Mouse (Mus musculus) kidney, embryonic 14.5 days (tissue): ENCODE measurements at regions not wholly inside any gene's neighbourhood (a gene's known extent, or its start where the extent isn't known, plus 50 kb on each side); places are given as distances from the start of the nearest gene placed in this dataset.

ENCODE experiments used
- ATAC-seq: fragments of 200-750 bp; cut with Nextera tagmentation; 2 replicates; pipeline ENCODE4 v1.8.0; 2017; ENCODE audit warnings: moderate number of reproducible peaks, mild to moderate bottlenecking, moderate TSS enrichment, moderate library complexity; ENCODE audit not compliant: low FRiP score, low TSS enrichment
- H3K27ac ChIP-seq: fragments of 300-500 bp; sonication (generic); 2 replicates; pipeline ENCODE4 v1.5.1; 2014; ENCODE audit warnings: low read depth, mild to moderate bottlenecking, low read length, moderate library complexity, mixed read lengths
- H3K27me3 ChIP-seq: fragments of 300-500 bp; sonication (generic); 2 replicates; pipeline ENCODE4 v1.6.1; 2014; ENCODE audit warnings: mild to moderate bottlenecking, low read length; ENCODE audit not compliant: control insufficient read depth, insufficient read depth
- H3K36me3 ChIP-seq: fragments of 300-500 bp; sonication (generic); 2 replicates; pipeline ENCODE4 v1.6.1; 2014; ENCODE audit warnings: low read length, mixed read lengths; ENCODE audit not compliant: control insufficient read depth, insufficient read depth
- H3K4me1 ChIP-seq: fragments of 300-500 bp; sonication (generic); 2 replicates; pipeline ENCODE4 v1.6.1; 2014; ENCODE audit warnings: low read length, mixed read lengths; ENCODE audit not compliant: control insufficient read depth, insufficient read depth
- H3K4me2 ChIP-seq: fragments of 300-500 bp; sonication (generic); replicated peaks from 2 replicates; pipeline ENCODE4 v1.6.1; 2014; ENCODE audit warnings: low read depth, mild to moderate bottlenecking, low read length
- H3K4me3 ChIP-seq: fragments of 300-500 bp; sonication (generic); 2 replicates; pipeline ENCODE4 v1.5.1; 2014; ENCODE audit warnings: mild to moderate bottlenecking, low read length
- H3K9ac ChIP-seq: fragments of 300-500 bp; sonication (generic); 2 replicates; pipeline ENCODE4 v1.6.1; 2014; ENCODE audit warnings: low read depth, mild to moderate bottlenecking, low read length, moderate library complexity
- H3K9me3 ChIP-seq: fragments of 300-500 bp; sonication (generic); 2 replicates; pipeline ENCODE4 v1.6.1; 2016; ENCODE audit warnings: low read length; ENCODE audit not compliant: control insufficient read depth
- WGBS: fragments of 180-500 bp; shearing (Covaris S2); extraction: QIAGEN DNeasy Blood & Tissue Kit; methylation state at CpG from one replicate; pipeline ENCODE4 v1.1.7; 2014; 5-methylcytosine and 5-hydroxymethylcytosine counted together

- H3K27ac ChIP-seq, result no peak overlapping the region
- no peak overlapping the region for H3K4me2 ChIP-seq
- no peak overlapping the region for H3K4me3 ChIP-seq
- no peak overlapping the region for H3K9ac ChIP-seq
- WGBS, result 69% methylated on average over 6 of the region's 6 CpGs
- H3K4me1 ChIP-seq, result peaks cover 8% of the 10 kb centered on the region; the same call in 1 of the 2 replicates
- H3K27me3 ChIP-seq, result no peaks in the 10 kb centered on the region
- peaks cover 5% of the 10 kb centered on the region for H3K9me3 ChIP-seq
- H3K36me3 ChIP-seq, result no peaks in the 10 kb centered on the region
- ATAC-seq, result no peak
Observed at GRCm38 (mm10) chr7:136180996-136181395, 464.8 kb upstream of the Mki67 start.

- Histone ChIP-seq H3K9ac (no peak overlapping the region), H3K4me2 (no peak overlapping the region), H3K36me3 (no peaks in the 10 kb centered on the region), H3K27me3 (no peaks in the 10 kb centered on the region), H3K9me3 (peaks cover 5% of the 10 kb centered on the region), H3K4me3 (no peak overlapping the region), H3K27ac (no peak overlapping the region), H3K4me1 (peaks cover 8% of the 10 kb centered on the region; the same call in 1 of the 2 replicates)
- no peak for ATAC-seq
- 67% methylated on average over 5 of the region's 5 CpGs for WGBS
Observed at GRCm38 (mm10) chr7:136182101-136182500, 465.9 kb upstream of the Mki67 start.

DNA sequence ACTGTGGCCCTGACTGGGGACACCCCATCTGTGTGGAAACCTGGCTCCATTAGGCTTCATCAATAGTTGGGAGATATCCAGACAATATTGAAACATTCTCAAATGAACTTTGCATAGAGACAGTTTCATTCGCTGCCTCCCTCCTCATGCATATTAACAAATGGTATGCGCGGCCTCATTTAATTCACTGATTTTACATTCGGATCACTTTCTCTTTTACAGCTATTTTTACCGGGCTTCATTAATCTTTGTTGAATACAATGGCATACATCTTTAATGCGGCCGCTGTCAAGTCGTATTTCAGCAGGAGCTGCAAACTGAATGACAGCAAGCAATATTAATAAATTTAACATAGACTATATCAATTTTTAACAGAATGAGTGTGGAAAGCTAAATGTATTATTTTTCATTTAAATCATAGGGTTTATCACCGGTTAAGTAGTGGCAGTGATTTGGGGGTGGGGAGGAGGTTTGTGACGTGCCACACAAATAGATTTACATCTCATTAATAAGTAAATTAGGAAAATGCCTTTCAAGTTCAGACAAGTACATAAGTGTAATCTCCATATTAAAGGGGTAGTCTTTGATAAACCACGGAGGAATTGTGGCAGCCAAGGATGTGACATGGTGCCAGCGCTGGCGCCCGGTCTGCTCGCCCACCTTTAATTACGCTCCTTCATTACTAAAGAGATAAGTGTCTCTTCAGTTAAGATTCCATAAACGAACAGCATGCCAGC is 480.4 kb upstream of the Mki67 start:
- H3K27me3 ChIP-seq, result no peaks in the 10 kb centered on the region
- H3K4me1 ChIP-seq, result no peaks in the 10 kb centered on the region

GRCm38 (mm10) chr7:136208879-136209278 is 492.7 kb upstream of the Mki67 start:
- H3K4me3 ChIP-seq, result no peak overlapping the region
- no peak overlapping the region for H3K9ac ChIP-seq
- no peaks in the 10 kb centered on the region; the same call in 1 of the 2 replicates for H3K27me3 ChIP-seq
- H3K36me3 ChIP-seq, result no peaks in the 10 kb centered on the region
- no peak for ATAC-seq
- H3K9me3 ChIP-seq, result no peaks in the 10 kb centered on the region
- no peak overlapping the region for H3K4me2 ChIP-seq
- H3K4me1 ChIP-seq, result peaks cover 15% of the 10 kb centered on the region
- H3K27ac ChIP-seq, result no peak overlapping the region
- WGBS, result 58% methylated on average over 12 of the region's 12 CpGs

More for the DNA sequence above, 480.4 kb upstream of the Mki67 start:
- Histone ChIP-seq H3K36me3 (no peaks in the 10 kb centered on the region), H3K4me3 (no peak overlapping the region), H3K4me2 (no peak overlapping the region), H3K9me3 (no peaks in the 10 kb centered on the region), H3K27ac (no peak overlapping the region), H3K9ac (no peak overlapping the region)
- 89% methylated on average over 17 of the region's 17 CpGs for WGBS
- no peak for ATAC-seq

GRCm38 (mm10) chr7:136209299-136210171 is 493.4 kb upstream of the Mki67 start:
- Histone ChIP-seq H3K9ac (peak overlapping the region; percentile 34; the same call in 1 of the 2 replicates), H3K4me3 (no peak overlapping the region), H3K27me3 (no peaks in the 10 kb centered on the region; the same call in 1 of the 2 replicates), H3K4me2 (peak overlapping the region; percentile 15; the same call in 1 of the 2 replicates), H3K27ac (peak overlapping the region; percentile 37; the same call in 1 of the 2 replicates), H3K4me1 (peaks cover 18% of the 10 kb centered on the region), H3K36me3 (no peaks in the 10 kb centered on the region), H3K9me3 (no peaks in the 10 kb centered on the region)
- 33% methylated on average over 31 of the region's 31 CpGs for WGBS
- ATAC-seq, result no peak; the same call in 1 of the 2 replicates

- Histone ChIP-seq H3K4me1 (peaks cover 20% of the 10 kb centered on the region), H3K9ac (no peak overlapping the region), H3K36me3 (no peaks in the 10 kb centered on the region), H3K27me3 (no peaks in the 10 kb centered on the region; the same call in 1 of the 2 replicates), H3K27ac (no peak overlapping the region), H3K4me2 (no peak overlapping the region), H3K4me3 (no peak overlapping the region), H3K9me3 (no peaks in the 10 kb centered on the region)
- 41% methylated on average over 8 of the region's 8 CpGs for WGBS
- ATAC-seq, result no peak
Observed at GRCm38 (mm10) chr7:136212492-136212891, 496.3 kb upstream of the Mki67 start.

DNA sequence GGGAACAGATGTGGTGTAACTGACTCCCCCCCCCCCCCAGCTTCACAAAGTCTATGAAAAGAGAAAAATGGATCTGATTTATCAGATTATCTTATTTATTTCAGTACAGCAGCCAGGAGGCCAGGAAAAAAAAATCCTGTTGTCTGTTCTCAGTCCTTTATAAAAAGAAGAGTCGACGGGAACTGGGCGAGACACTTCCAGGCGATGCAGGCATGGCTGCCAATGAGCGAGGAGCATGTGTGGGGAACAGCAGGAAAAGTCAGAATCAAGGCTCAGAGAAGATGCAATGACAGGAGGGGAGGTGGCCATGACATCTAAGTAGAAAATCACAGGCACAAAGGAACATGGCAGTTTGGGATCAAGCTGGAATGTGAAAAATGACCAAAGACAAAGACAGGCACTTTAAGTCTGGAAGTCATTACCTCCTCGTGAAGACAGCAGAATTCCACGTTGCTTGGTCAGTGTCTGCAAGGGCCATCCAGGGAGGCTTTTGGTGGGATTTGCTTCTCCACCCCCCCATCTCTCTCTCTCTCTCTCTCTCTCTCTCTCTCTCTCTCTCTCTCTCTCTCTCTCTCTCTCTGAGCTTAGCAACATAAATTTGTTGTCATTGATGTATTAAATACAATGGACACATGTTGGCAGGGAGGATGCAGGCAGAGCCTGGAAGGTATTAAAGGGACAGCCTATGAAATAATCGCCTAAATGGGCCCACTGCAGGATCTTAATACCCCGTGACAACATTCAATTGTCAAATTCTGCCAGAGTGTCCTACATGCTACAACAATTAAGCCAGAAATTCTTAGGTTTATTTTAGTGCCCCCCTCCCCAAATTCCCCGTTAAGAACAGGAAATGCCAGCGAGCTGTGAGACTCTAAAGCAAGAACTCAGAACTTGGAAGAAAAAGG is 497.1 kb upstream of the Mki67 start:
- ATAC-seq, result no peak; the same call in none of the 2 replicates
- H3K27ac ChIP-seq, result no peak overlapping the region; the same call in 1 of the 2 replicates
- no peak overlapping the region for H3K9ac ChIP-seq
- H3K4me2 ChIP-seq, result no peak overlapping the region
- H3K9me3 ChIP-seq, result no peaks in the 10 kb centered on the region
- no peak overlapping the region for H3K4me3 ChIP-seq
- H3K4me1 ChIP-seq, result peaks cover 20% of the 10 kb centered on the region
- H3K27me3 ChIP-seq, result no peaks in the 10 kb centered on the region; the same call in 1 of the 2 replicates
- WGBS, result 34% methylated on average over 11 of the region's 11 CpGs
- no peaks in the 10 kb centered on the region for H3K36me3 ChIP-seq

- H3K27ac ChIP-seq, result peak overlapping the region; percentile 24; the same call in 1 of the 2 replicates
- ATAC-seq, result peak; percentile 56
- H3K4me1 ChIP-seq, result peaks cover 20% of the 10 kb centered on the region
- H3K4me2 ChIP-seq, result no peak overlapping the region
- no peaks in the 10 kb centered on the region for H3K36me3 ChIP-seq
- no peak overlapping the region for H3K4me3 ChIP-seq
- no peaks in the 10 kb centered on the region; the same call in 1 of the 2 replicates for H3K27me3 ChIP-seq
- no peaks in the 10 kb centered on the region for H3K9me3 ChIP-seq
- no peak overlapping the region for H3K9ac ChIP-seq
- WGBS, result 23% methylated on average over 3 of the region's 3 CpGs
Observed at GRCm38 (mm10) chr7:136213962-136214308, 497.8 kb upstream of the Mki67 start.
